Mouse (Mus musculus): Measurements from ENCODE around the gene Snx14. TPM values are rescaled to one million over a fixed set of nuclear protein-coding genes. Genes with fewer than 3 reads are reported as not detected.

Gene Snx14
- polyA plus RNA-seq, 1 experiment: 7.1 TPM

DNA sequence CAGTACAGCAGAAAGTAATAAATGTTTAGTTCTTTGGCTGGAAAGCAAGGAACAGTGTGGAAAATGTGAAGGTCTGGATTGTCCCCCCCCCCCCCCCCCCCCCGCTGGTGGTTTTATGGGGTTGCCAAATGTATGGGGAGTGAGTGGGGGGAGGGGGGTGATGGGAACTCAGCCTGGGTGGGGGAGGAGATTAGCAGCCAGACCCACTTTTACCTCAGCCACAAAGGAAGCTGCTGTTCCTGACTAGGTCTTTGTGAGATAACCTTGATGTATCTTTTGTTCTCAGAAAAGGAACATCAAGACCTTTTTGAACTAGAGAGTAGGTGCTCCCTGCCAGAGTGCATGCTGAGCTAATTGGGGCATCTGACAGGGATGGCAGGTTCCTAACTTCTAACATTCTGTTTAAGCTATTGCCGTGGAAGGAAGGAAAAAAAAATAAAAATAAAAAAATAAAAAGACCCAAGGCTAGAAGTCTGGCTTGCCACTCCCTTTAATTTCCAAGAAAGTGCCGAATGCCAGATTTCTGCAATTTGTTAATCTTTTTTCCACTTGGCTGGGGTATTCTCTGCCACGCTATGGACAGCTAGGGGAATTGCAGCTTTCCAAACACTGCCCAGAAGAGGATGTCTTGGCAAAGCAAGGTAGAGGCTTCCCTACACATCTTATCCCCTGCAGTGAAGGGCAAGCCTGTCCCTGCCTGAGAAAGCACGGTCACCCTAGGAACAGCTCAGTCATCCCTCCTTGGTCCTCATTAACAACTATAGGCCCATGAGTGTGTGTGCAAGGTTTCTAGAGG is 76.5 kb downstream of the Snx14 start:
- no peaks in the 10 kb centered on the region for H3K36me3 ChIP-seq (ENCODE audit: control insufficient read depth, insufficient read depth, low read length)
- WGBS: 38% methylated on average over 5 of the region's 5 CpGs
- TF ChIP-seq CTCF (IDR thresholded peaks at IDR 0.05; ENCODE audit: extremely low read depth, insufficient read length, insufficient replicate concordance, low read depth, low read length) (no peak), POLR2A (IDR thresholded peaks at IDR 0.05; ENCODE audit: low read depth, low read length) (no peak)

DNA sequence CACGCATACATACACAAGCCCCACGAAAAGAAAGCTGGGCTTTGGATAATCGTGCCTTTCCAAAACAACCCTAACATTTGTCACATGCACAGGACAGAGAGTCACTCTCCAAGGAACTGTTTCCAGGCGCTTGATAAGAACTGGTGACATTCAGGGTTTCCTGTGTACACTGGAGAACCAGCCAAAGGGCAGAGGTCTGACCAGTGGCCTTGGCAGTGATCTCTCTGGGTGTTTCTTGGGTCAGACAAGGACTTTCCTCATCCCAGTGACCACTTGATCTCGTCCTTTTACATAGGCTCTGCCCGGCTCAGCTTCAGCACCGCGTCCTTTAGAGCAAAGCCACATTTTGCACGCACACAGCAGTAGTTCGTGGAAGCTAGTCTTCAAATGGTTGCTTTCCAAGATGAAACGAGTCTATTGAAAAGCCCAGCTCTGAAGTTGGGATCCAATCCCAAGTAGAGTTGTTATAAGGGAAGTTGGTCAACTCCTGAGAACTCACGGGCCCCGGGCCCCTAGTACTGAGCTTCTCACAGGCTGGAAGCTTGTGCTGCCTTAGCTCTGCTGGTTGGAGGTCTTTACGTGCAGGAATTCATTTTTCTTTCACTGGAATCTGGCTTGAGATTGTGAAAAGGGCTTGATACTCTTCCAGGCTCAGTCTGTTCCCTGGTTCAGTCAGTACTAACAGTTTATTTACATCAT is 77.4 kb downstream of the Snx14 start:
- no peak overlapping the region for H3K27ac ChIP-seq (ENCODE audit: insufficient read depth, low read depth, low read length)
- no peak overlapping the region for H3K4me3 ChIP-seq (ENCODE audit: low read depth, low read length)
- TF ChIP-seq POLR2A (IDR thresholded peaks at IDR 0.05; ENCODE audit: low read depth, low read length) (no peak), CTCF (IDR thresholded peaks at IDR 0.05; ENCODE audit: extremely low read depth, insufficient read length, insufficient replicate concordance, low read depth, low read length) (no peak)
- H3K36me3 ChIP-seq (ENCODE audit: control insufficient read depth, insufficient read depth, low read length): no peaks in the 10 kb centered on the region
- H3K27me3 ChIP-seq (ENCODE audit: control insufficient read depth, insufficient read depth, low read length): no peaks in the 10 kb centered on the region
- H3K4me1 ChIP-seq (ENCODE audit: control insufficient read depth, insufficient read depth, insufficient read length, low read length): no peaks in the 10 kb centered on the region
- WGBS: 73% methylated on average over 14 of the region's 14 CpGs

More for the DNA sequence above, 76.5 kb downstream of the Snx14 start:
- no peaks in the 10 kb centered on the region for H3K4me1 ChIP-seq (ENCODE audit: control insufficient read depth, insufficient read depth, insufficient read length, low read length)
- H3K27ac ChIP-seq (ENCODE audit: insufficient read depth, low read depth, low read length): no peak overlapping the region
- no peaks in the 10 kb centered on the region for H3K27me3 ChIP-seq (ENCODE audit: control insufficient read depth, insufficient read depth, low read length)
- no peak overlapping the region for H3K4me3 ChIP-seq (ENCODE audit: low read depth, low read length)

DNA sequence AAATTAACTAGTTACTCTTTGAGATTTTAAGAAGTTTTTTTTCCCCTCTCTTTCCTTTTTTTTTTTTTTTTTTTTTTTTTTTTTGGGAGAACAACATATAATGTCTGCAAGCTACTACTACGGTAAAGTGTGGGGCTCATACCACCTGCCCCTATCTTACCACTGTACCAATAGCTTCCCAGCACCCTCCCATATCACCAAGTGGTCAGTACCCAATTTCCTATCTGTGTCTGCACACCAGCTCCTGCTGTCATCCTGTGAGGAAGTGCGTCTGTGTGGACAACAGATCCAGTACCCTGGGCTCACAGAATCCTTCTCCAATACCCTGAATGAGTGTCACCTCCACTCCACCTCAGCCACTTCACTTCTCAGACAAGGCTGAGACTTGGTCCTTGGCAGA is 79.6 kb downstream of the Snx14 start:
- whole genome bisulfite sequencing: 79% methylated on average over 2 of the region's 2 CpGs
- H3K27ac ChIP-seq (ENCODE audit: insufficient read depth, low read depth, low read length): no peak overlapping the region
- no peak for TF ChIP-seq POLR2A (IDR thresholded peaks at IDR 0.05; ENCODE audit: low read depth, low read length)
- TF ChIP-seq CTCF (IDR thresholded peaks at IDR 0.05; ENCODE audit: extremely low read depth, insufficient read length, insufficient replicate concordance, low read depth, low read length): no peak
- H3K36me3 ChIP-seq (ENCODE audit: control insufficient read depth, insufficient read depth, low read length): no peaks in the 10 kb centered on the region
- no peaks in the 10 kb centered on the region for H3K27me3 ChIP-seq (ENCODE audit: control insufficient read depth, insufficient read depth, low read length)
- H3K4me1 ChIP-seq (ENCODE audit: control insufficient read depth, insufficient read depth, insufficient read length, low read length): no peaks in the 10 kb centered on the region
- no peak overlapping the region for H3K4me3 ChIP-seq (ENCODE audit: low read depth, low read length)

DNA sequence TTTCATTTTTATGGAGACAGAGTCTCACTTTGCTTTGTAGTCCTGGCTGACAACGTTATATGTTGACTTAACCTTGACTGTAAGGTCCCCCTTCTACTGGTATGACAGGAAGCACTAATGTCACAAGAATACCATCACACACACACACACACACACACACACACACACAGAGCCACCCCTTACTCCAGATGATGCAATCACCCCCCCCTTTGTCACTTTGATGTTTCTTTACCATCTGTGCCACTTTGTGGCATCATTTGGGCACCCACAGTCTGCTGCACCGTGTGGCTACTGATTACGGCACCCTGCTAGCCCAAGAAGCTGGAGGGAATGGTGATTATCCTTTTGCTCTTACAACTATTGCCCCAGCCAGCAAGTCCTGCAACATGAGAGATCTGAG is 81.6 kb downstream of the Snx14 start:
- Histone ChIP-seq H3K27me3 (ENCODE audit: control insufficient read depth, insufficient read depth, low read length) (no peaks in the 10 kb centered on the region), H3K27ac (ENCODE audit: insufficient read depth, low read depth, low read length) (no peak overlapping the region), H3K4me3 (ENCODE audit: low read depth, low read length) (no peak overlapping the region), H3K4me1 (ENCODE audit: control insufficient read depth, insufficient read depth, insufficient read length, low read length) (no peaks in the 10 kb centered on the region), H3K36me3 (ENCODE audit: control insufficient read depth, insufficient read depth, low read length) (no peaks in the 10 kb centered on the region; the same call in 1 of the 2 replicates)
- WGBS: 44% methylated on average over 3 of the region's 3 CpGs
- TF ChIP-seq CTCF (IDR thresholded peaks at IDR 0.05; ENCODE audit: extremely low read depth, insufficient read length, insufficient replicate concordance, low read depth, low read length): no peak
- no peak for TF ChIP-seq POLR2A (IDR thresholded peaks at IDR 0.05; ENCODE audit: low read depth, low read length)

DNA sequence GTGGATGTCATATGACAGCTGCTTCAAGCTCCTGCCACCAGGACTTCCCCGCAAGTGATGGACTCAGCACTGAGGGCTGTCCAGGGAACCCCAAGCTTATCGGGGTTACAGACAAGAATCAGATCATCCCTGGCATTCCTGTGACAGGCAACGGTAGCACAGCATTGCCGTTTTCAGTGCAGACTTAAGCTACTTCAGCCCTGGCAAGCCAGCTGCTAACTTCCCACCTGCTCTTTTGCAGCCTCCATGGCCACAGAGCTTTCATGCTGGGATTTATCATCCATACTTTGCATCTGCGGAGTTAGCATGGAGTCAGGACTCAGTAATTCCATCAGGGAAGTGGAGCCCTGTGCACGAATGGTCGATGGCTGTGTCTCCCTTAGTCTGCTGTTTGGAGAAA is 85.3 kb downstream of the Snx14 start:
- no peaks in the 10 kb centered on the region for H3K27me3 ChIP-seq (ENCODE audit: control insufficient read depth, insufficient read depth, low read length)
- no peak for TF ChIP-seq POLR2A (IDR thresholded peaks at IDR 0.05; ENCODE audit: low read depth, low read length)
- no peak for TF ChIP-seq CTCF (IDR thresholded peaks at IDR 0.05; ENCODE audit: extremely low read depth, insufficient read length, insufficient replicate concordance, low read depth, low read length)
- no peak overlapping the region for H3K27ac ChIP-seq (ENCODE audit: insufficient read depth, low read depth, low read length)
- WGBS: 91% methylated on average over 7 of the region's 7 CpGs
- H3K4me3 ChIP-seq (ENCODE audit: low read depth, low read length): no peak overlapping the region
- H3K4me1 ChIP-seq (ENCODE audit: control insufficient read depth, insufficient read depth, insufficient read length, low read length): no peaks in the 10 kb centered on the region
- no peaks in the 10 kb centered on the region; the same call in 1 of the 2 replicates for H3K36me3 ChIP-seq (ENCODE audit: control insufficient read depth, insufficient read depth, low read length)

- Histone ChIP-seq H3K4me3 (ENCODE audit: low read depth, low read length) (no peak overlapping the region), H3K27ac (ENCODE audit: insufficient read depth, low read depth, low read length) (no peak overlapping the region), H3K36me3 (ENCODE audit: control insufficient read depth, insufficient read depth, low read length) (no peaks in the 10 kb centered on the region; the same call in 1 of the 2 replicates), H3K4me1 (ENCODE audit: control insufficient read depth, insufficient read depth, insufficient read length, low read length) (no peaks in the 10 kb centered on the region), H3K27me3 (ENCODE audit: control insufficient read depth, insufficient read depth, low read length) (no peaks in the 10 kb centered on the region)
- WGBS: 79% methylated on average over 6 of the region's 6 CpGs
- no peak for TF ChIP-seq POLR2A (IDR thresholded peaks at IDR 0.05; ENCODE audit: low read depth, low read length)
- TF ChIP-seq CTCF (IDR thresholded peaks at IDR 0.05; ENCODE audit: extremely low read depth, insufficient read length, insufficient replicate concordance, low read depth, low read length): no peak
Measured at GRCm38 (mm10) chr9:88352741-88353140, 86.0 kb downstream of the Snx14 start.

DNA sequence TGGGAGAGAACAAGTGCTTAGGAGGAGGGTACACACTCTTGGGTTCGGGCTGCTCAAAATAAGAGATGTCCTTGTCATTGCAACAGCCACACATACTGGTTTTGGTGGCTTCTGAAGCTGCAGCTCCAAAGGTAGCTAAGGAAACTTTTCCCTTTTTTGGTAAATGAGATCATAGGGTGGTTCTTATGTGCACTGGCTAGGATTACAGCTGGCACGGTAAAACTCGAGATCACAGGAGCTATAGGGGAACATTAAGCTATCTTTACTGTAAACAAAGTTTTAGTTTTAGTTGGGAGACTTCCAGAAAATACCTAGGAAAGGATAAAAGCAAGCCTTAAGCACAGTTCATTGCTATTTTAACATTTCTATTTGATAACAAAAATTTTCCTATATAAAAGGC is 87.6 kb downstream of the Snx14 start:
- Histone ChIP-seq H3K27me3 (ENCODE audit: control insufficient read depth, insufficient read depth, low read length) (no peaks in the 10 kb centered on the region), H3K36me3 (ENCODE audit: control insufficient read depth, insufficient read depth, low read length) (no peaks in the 10 kb centered on the region; the same call in 1 of the 2 replicates), H3K4me1 (ENCODE audit: control insufficient read depth, insufficient read depth, insufficient read length, low read length) (no peaks in the 10 kb centered on the region), H3K4me3 (ENCODE audit: low read depth, low read length) (no peak overlapping the region), H3K27ac (ENCODE audit: insufficient read depth, low read depth, low read length) (no peak overlapping the region)
- WGBS: 35% methylated on average over 3 of the region's 3 CpGs
- TF ChIP-seq CTCF (IDR thresholded peaks at IDR 0.05; ENCODE audit: extremely low read depth, insufficient read length, insufficient replicate concordance, low read depth, low read length) (no peak), POLR2A (IDR thresholded peaks at IDR 0.05; ENCODE audit: low read depth, low read length) (no peak)
